In the genomic region with DNA sequence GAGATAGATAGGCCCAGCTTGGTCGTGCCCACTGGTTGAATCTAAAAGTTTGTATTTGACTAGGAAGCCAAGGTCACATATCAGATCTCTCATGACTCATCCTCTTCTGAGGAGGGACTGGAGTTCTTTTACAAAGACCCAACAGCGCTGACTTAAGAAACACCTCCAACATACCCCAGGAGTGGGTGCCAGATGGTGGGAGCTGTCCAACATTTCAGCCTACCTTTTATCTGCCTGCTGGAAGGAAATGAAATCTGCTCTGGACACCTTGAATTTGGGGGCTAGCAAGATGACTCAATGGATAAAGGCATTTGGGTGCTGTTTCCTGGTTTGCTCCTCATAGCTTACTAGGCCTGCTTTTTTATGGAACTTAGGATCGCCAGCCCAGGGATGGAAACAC, we compare ENCODE assay signal across 26 mouse cellular contexts. TPM values are rescaled to one million over a fixed set of nuclear protein-coding genes. Genes with fewer than 3 reads are reported as not detected.
A peak's percentile ranks its signal among the peaks of the same experiment; 100 is the strongest.
DNase-seq lines count a peak whose midpoint lies in the region; ATAC-seq lines count a peak whose summit lies in the region.
"Had no signal": no experiment of that assay in that cellular context is flagged by ENCODE, and none has a peak within 500 bp of the region (broad histone marks: within the 10 kb centered on the region; RNA-seq: fewer than 3 reads in every experiment).

No protein-coding gene starts in this region.

- no peaks in the 10 kb centered on the region for H3K4me1 ChIP-seq in limb, embryonic 11.5 days (ENCODE audit: control insufficient read depth, insufficient read depth, low read length)
- H3K4me1 ChIP-seq: forebrain, embryonic 12.5 days; heart, embryonic 10.5 days; heart, embryonic 15.5 days; midbrain, embryonic 12.5 days; neural tube, embryonic 13.5 days had no signal

- H3K27me3 ChIP-seq in limb, embryonic 11.5 days (ENCODE audit: control insufficient read depth, insufficient read depth, low read length) = no peaks in the 10 kb centered on the region
- H3K27me3 ChIP-seq: forebrain, embryonic 12.5 days; heart, embryonic 15.5 days; midbrain, embryonic 12.5 days; neural tube, embryonic 13.5 days had no signal

- 43% methylated on average over 3 of the region's 3 CpGs for WGBS in limb, embryonic 11.5 days

- peak; percentile 27 for DNase-seq in 3T3-L1 (ENCODE audit: low read depth, low spot score)
- peak; percentile 23 for DNase-seq in 416B (ENCODE audit: low read depth)
- DNase-seq in ZHBTc4 (ENCODE audit: low read depth, low spot score) = peak; percentile 37
- DNase-seq in limb, embryonic 11.5 days (ENCODE audit: low spot score) = peak; percentile 46
- DNase-seq in left cerebral cortex, adult 11 months (ENCODE audit: low spot score) = no peak
- no peak for DNase-seq in right cerebral cortex, postnatal 10 days (ENCODE audit: low spot score in 2 of 2)
- DNase-seq: adrenal gland, postnatal 10 days; cerebellum, adult 11 months; cerebellum, postnatal 10 days; forebrain, postnatal 0 days; gastrocnemius, postnatal 10 days; kidney, adult 2 months; kidney, postnatal 36 days; left cerebral cortex, postnatal 4 days; liver; lung, postnatal 36 days; thymus, postnatal 25 days had no signal

- H3K4me3 ChIP-seq in limb, embryonic 11.5 days (ENCODE audit: low read depth, low read length) = no peak overlapping the region
- H3K4me3 ChIP-seq: forebrain, embryonic 12.5 days; heart, embryonic 10.5 days; heart, embryonic 15.5 days; layer of hippocampus, adult 2 months; midbrain, embryonic 12.5 days; neural tube, embryonic 13.5 days had no signal

- no peaks in the 10 kb centered on the region for H3K9me3 ChIP-seq in limb, embryonic 11.5 days (ENCODE audit: control insufficient read depth, low read length)
- H3K9me3 ChIP-seq: forebrain, embryonic 12.5 days; heart, embryonic 10.5 days; midbrain, embryonic 12.5 days had no signal

- ATAC-seq in limb, embryonic 11.5 days (ENCODE audit: insufficient number of reproducible peaks, low FRiP score, low TSS enrichment, low read depth) = no peak
- ATAC-seq in cerebellum, adult (ENCODE audit: insufficient number of reproducible peaks, low FRiP score, low TSS enrichment) = no peak
- ATAC-seq: forebrain, postnatal 0 days; hindbrain, embryonic 16.5 days had no signal

- H3K27ac ChIP-seq in limb, embryonic 11.5 days (replicated peaks; ENCODE audit: low read depth, low read length) = no peak overlapping the region
- H3K27ac ChIP-seq: forebrain, embryonic 12.5 days; heart, embryonic 10.5 days; heart, embryonic 15.5 days; layer of hippocampus, adult 2 months; liver, embryonic 14.5 days; midbrain, embryonic 12.5 days; neural tube, embryonic 13.5 days had no signal

- H3K36me3 ChIP-seq in limb, embryonic 11.5 days (ENCODE audit: control insufficient read depth, insufficient read depth, low read length) = no peaks in the 10 kb centered on the region
- H3K36me3 ChIP-seq: heart, embryonic 10.5 days; heart, embryonic 15.5 days had no signal

- H3K4me2 ChIP-seq in limb, embryonic 11.5 days (ENCODE audit: low read depth, severe bottlenecking) = no peak overlapping the region
- H3K4me2 ChIP-seq: forebrain, embryonic 12.5 days; heart, embryonic 15.5 days; midbrain, embryonic 12.5 days; neural tube, embryonic 13.5 days had no signal

- no peak overlapping the region for H3K9ac ChIP-seq in limb, embryonic 11.5 days (ENCODE audit: low read length)
- H3K9ac ChIP-seq: forebrain, embryonic 12.5 days; forebrain, postnatal 0 days; heart, embryonic 15.5 days; liver, embryonic 14.5 days; midbrain, embryonic 12.5 days; neural tube, embryonic 13.5 days had no signal

RNA-seq across cellular contexts. Expression of gene Tmem214, which starts 25.9 kb away (rescaled TPM):
- polyA plus RNA-seq in limb, embryonic 11.5 days (2014; fragmentation: Nextera tagmentation; extraction: Ambion mirVana) = 49.3 and 50.9 TPM in 2 replicates

RNA-seq across cellular contexts. Expression of gene Mapre3, which starts 27.5 kb away (rescaled TPM):
- 16.8 and 18.0 TPM in 2 replicates for polyA plus RNA-seq in limb, embryonic 11.5 days (2014; fragmentation: Nextera tagmentation; extraction: Ambion mirVana)

RNA-seq across cellular contexts. Expression of gene Agbl5, which starts 46.6 kb away (rescaled TPM):
- 33.0 and 35.7 TPM in 2 replicates for polyA plus RNA-seq in limb, embryonic 11.5 days (2014; fragmentation: Nextera tagmentation; extraction: Ambion mirVana)

Comparison
In these comparisons a context has a peak if more than half of its experiments do, and no peak if none do; other contexts are left out.
1. DNase-seq: peak in 3T3-L1 (single experiment), 416B (single experiment), ZHBTc4 (single experiment) and limb, embryonic 11.5 days (single experiment); none in left cerebral cortex, adult 11 months (single experiment) and right cerebral cortex, postnatal 10 days (0 of 2).